Mouse (Mus musculus) cortical plate, adult 2 months (tissue): ENCODE measurements at regions not wholly inside any gene's neighbourhood (a gene's known extent, or its start where the extent isn't known, plus 50 kb on each side); places are given as distances from the start of the nearest gene placed in this dataset.

Source experiments
- H3K27ac ChIP-seq: fragments of 200-500 bp; 2 replicates; pipeline ENCODE4 v1.5.1; 2012; ENCODE audit warnings: low read length, control low read depth, inconsistent platforms; ENCODE audit not compliant: insufficient read depth
- H3K4me1 ChIP-seq: fragments of 200-500 bp; 2 replicates; pipeline ENCODE4 v1.6.1; 2011; ENCODE audit warnings: low read length; ENCODE audit not compliant: control insufficient read depth, insufficient read depth
- H3K4me3 ChIP-seq: fragments of 200-500 bp; 2 replicates; pipeline ENCODE4 v1.5.1; 2011; ENCODE audit warnings: mild to moderate bottlenecking, low read length, control low read depth; ENCODE audit not compliant: insufficient read depth
- CTCF ChIP-seq: fragments of 200-500 bp; IDR thresholded peaks from 2 replicates; pipeline ENCODE4 v1.5.1; 2011; ENCODE audit warnings: mild to moderate bottlenecking, control low read depth, low read length; ENCODE audit not compliant: insufficient read depth; ENCODE audit errors: extremely low read depth
- POLR2A ChIP-seq: fragments of 200-500 bp; IDR thresholded peaks from 2 replicates; pipeline ENCODE4 v1.6.1; 2011; ENCODE audit warnings: mild to moderate bottlenecking, low read length, control low read depth; ENCODE audit not compliant: insufficient read depth; ENCODE audit errors: extremely low read depth

GRCm38 (mm10) chr5:75372849-75373248, 201.9 kb upstream of the Kit start:
- Histone ChIP-seq H3K4me3 (no peak overlapping the region), H3K4me1 (no peaks in the 10 kb centered on the region), H3K27ac (no peak overlapping the region)
- TF ChIP-seq POLR2A (no peak), CTCF (no peak)

GRCm38 (mm10) chr5:75377311-75378300, 197.1 kb upstream of the Kit start:
- no peaks in the 10 kb centered on the region for H3K4me1 ChIP-seq
- TF ChIP-seq POLR2A (no peak), CTCF (no peak)
- no peak overlapping the region for H3K4me3 ChIP-seq
- no peak overlapping the region for H3K27ac ChIP-seq

- TF ChIP-seq POLR2A (no peak), CTCF (no peak)
- no peaks in the 10 kb centered on the region for H3K4me1 ChIP-seq
- no peak overlapping the region for H3K27ac ChIP-seq
- no peak overlapping the region for H3K4me3 ChIP-seq
Measured at GRCm38 (mm10) chr5:75378655-75379054, 196.1 kb upstream of the Kit start.

GRCm38 (mm10) chr5:75380340-75380739, 194.4 kb upstream of the Kit start:
- H3K4me1 ChIP-seq, result no peaks in the 10 kb centered on the region
- H3K4me3 ChIP-seq, result no peak overlapping the region
- TF ChIP-seq CTCF (no peak), POLR2A (no peak)
- no peak overlapping the region for H3K27ac ChIP-seq

GRCm38 (mm10) chr5:75382138-75382537, 192.6 kb upstream of the Kit start:
- TF ChIP-seq CTCF (no peak), POLR2A (no peak)

GRCm38 (mm10) chr5:75387886-75388454, 186.7 kb upstream of the Kit start:
- no peak for TF ChIP-seq POLR2A
- TF ChIP-seq CTCF, result no peak
- Histone ChIP-seq H3K4me3 (no peak overlapping the region), H3K27ac (no peak overlapping the region), H3K4me1 (peaks cover 2% of the 10 kb centered on the region; the same call in 1 of the 2 replicates)

More at GRCm38 (mm10) chr5:75382138-75382537, 192.6 kb upstream of the Kit start:
- Histone ChIP-seq H3K4me1 (no peaks in the 10 kb centered on the region), H3K27ac (no peak overlapping the region), H3K4me3 (no peak overlapping the region)

- no peak overlapping the region for H3K4me3 ChIP-seq
- peaks cover 2% of the 10 kb centered on the region; the same call in 1 of the 2 replicates for H3K4me1 ChIP-seq
- TF ChIP-seq CTCF (no peak), POLR2A (no peak)
Measured at GRCm38 (mm10) chr5:75388699-75389260, 185.9 kb upstream of the Kit start.

GRCm38 (mm10) chr5:75389433-75389971, 185.2 kb upstream of the Kit start:
- Histone ChIP-seq H3K27ac (no peak overlapping the region), H3K4me1 (peaks cover 2% of the 10 kb centered on the region; the same call in 1 of the 2 replicates), H3K4me3 (no peak overlapping the region)
- TF ChIP-seq POLR2A (no peak), CTCF (no peak)

More at GRCm38 (mm10) chr5:75388699-75389260, 185.9 kb upstream of the Kit start:
- H3K27ac ChIP-seq, result no peak overlapping the region

- no peak overlapping the region for H3K4me3 ChIP-seq
Measured at GRCm38 (mm10) chr5:75398820-75399219, 175.9 kb upstream of the Kit start.

GRCm38 (mm10) chr5:75401734-75402133, 173.0 kb upstream of the Kit start:
- TF ChIP-seq POLR2A (no peak), CTCF (no peak)
- Histone ChIP-seq H3K27ac (no peak overlapping the region), H3K4me1 (no peaks in the 10 kb centered on the region), H3K4me3 (no peak overlapping the region)

More at GRCm38 (mm10) chr5:75398820-75399219, 175.9 kb upstream of the Kit start:
- TF ChIP-seq POLR2A, result no peak
- TF ChIP-seq CTCF, result no peak
- Histone ChIP-seq H3K4me1 (no peaks in the 10 kb centered on the region), H3K27ac (no peak overlapping the region)
